Mouse (Mus musculus): Measurements from ENCODE around the gene Prtg. TPM values are rescaled to one million over a fixed set of nuclear protein-coding genes. Genes with fewer than 3 reads are reported as not detected.

Gene Prtg
- polyA plus RNA-seq, 1 experiment from 2014 or later, result 0.61 TPM

DNA sequence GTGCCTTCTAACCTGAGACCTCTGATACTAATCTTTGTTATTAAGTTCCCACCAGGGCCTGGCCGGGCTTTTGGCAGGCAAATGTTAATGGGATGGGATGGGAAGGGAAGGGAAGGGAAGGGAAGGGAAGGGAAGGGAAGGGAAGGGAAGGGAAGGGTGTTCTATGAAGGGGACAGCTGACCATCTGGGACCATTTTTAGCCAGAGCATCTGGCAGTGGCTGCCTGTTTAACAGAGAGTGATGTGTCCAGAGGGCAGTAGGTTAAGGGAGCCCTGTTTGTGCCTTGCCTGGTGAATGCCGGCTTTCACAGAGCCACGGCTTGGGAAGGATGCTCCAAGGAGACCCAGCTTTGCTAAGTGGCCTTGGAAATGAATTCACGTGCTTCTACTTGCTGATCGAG lies 57.1 kb downstream of the Prtg start:
- Histone ChIP-seq H3K4me2 (no peak overlapping the region), H3K4me3 (replicated peaks) (no peak overlapping the region)

DNA sequence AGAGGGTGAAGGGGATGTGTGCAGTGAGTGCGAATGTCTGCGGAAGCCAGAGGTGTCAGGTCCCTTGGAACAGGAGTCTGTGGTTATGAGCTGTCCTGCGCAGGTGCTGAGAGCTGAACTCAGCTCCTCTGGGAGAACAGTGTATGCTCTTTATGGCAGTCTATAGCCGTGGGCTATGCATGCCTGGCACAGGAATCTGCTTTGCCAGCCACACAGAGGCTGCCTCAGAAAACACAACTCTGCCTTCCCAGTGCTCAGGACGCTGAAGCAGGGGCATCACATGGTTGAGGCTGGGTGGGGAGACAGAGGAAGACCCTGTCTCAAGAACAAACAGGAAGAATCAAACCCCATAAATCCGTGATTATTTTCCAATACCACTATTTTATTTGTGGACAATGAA lies 60.8 kb downstream of the Prtg start:
- H3K4me3 ChIP-seq (replicated peaks), result no peak overlapping the region
- H3K27me3 ChIP-seq (replicated peaks), result no peaks in the 10 kb centered on the region
- ATAC-seq (ENCODE audit: low FRiP score), result no peak
- no peaks in the 10 kb centered on the region for H3K36me3 ChIP-seq
- H3K27ac ChIP-seq (replicated peaks), result no peak overlapping the region
- H3K9ac ChIP-seq (replicated peaks), result no peak overlapping the region
- H3K9me3 ChIP-seq (replicated peaks), result no peaks in the 10 kb centered on the region
- WGBS, result 55% methylated on average over 6 of the region's 6 CpGs
- H3K4me2 ChIP-seq, result no peak overlapping the region
- peaks cover 7% of the 10 kb centered on the region for H3K4me1 ChIP-seq

More for the DNA sequence above, 57.1 kb downstream of the Prtg start:
- Histone ChIP-seq H3K4me1 (no peaks in the 10 kb centered on the region), H3K9me3 (replicated peaks) (no peaks in the 10 kb centered on the region), H3K27ac (replicated peaks) (no peak overlapping the region), H3K9ac (replicated peaks) (no peak overlapping the region), H3K27me3 (replicated peaks) (no peaks in the 10 kb centered on the region), H3K36me3 (no peaks in the 10 kb centered on the region)
- WGBS, result 26% methylated on average over 5 of the region's 5 CpGs
- ATAC-seq (ENCODE audit: low FRiP score), result no peak

DNA sequence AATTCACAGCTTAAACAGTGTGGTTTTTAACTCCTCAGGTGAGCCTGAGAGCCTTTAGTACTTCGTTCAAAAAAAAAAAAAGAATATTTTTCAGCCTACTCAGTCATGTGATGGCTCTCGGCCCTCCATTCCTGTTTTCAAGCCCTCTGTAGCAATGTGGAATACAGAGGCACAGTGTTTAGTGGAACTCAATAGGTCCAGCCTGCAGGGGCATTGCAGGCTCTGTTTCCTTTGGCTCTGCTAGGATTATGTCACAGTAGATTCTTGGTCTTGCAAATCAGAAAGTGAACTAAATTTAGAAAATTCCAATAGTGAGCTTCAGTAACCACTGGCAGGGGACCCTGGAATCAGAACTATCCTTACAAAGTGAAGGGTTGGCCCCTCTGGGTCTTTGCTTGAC lies 62.1 kb downstream of the Prtg start:
- no peak for ATAC-seq (ENCODE audit: low FRiP score)
- Histone ChIP-seq H3K4me1 (peaks cover 11% of the 10 kb centered on the region), H3K36me3 (no peaks in the 10 kb centered on the region), H3K4me3 (replicated peaks) (no peak overlapping the region), H3K27me3 (replicated peaks) (no peaks in the 10 kb centered on the region), H3K4me2 (no peak overlapping the region), H3K9ac (replicated peaks) (no peak overlapping the region), H3K9me3 (replicated peaks) (no peaks in the 10 kb centered on the region), H3K27ac (replicated peaks) (no peak overlapping the region)
- WGBS, result 86% methylated on average over 2 of the region's 2 CpGs

DNA sequence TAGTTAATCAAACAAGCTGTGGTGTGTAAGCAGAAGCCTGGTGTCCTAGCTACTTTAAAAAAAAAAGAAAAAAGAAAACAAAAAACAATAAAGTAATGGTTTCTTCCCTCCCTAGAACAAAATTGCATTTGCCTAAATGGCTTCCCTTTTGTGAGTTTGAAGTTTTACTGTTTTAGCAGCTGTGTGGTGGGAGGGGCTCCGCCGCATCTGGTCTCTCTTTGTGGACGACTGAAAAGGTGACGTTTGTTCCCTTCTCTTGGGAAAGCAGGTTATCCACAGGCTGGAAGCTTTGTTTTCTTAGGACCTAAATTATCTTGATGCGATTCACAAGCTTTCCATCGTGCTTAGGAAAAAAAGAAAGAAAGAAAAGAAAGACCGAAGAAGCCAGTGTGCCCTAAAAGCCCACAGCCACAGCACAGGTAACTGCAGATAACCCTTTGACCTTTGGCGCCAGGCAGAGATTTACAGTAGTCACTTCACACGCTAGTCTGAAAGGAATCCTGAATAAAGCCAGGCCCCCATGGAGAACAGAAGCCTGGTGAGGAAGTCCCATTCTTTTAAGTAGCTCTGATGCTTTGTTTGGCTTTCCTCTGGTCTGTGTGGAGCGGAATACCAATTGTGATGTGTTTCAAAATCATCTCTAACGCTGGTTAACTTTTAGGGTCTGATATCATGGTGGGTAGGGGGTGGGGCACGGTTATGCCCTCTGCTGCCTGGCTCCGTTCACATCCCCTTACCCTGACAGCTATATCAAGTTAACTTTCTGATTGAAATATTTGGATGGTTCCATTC lies 65.0 kb downstream of the Prtg start:
- Histone ChIP-seq H3K4me1 (peaks cover 11% of the 10 kb centered on the region), H3K27ac (replicated peaks) (no peak overlapping the region), H3K27me3 (replicated peaks) (no peaks in the 10 kb centered on the region), H3K4me2 (peak overlapping the region; percentile 40), H3K9me3 (replicated peaks) (no peaks in the 10 kb centered on the region), H3K4me3 (replicated peaks) (0 out of 2 replicates have a peak overlapping the region, but pooled peaks have one; percentile 14), H3K9ac (replicated peaks) (no peak overlapping the region), H3K36me3 (no peaks in the 10 kb centered on the region)
- no peak for ATAC-seq (ENCODE audit: low FRiP score)
- 4% methylated on average over 13 of the region's 13 CpGs for WGBS

DNA sequence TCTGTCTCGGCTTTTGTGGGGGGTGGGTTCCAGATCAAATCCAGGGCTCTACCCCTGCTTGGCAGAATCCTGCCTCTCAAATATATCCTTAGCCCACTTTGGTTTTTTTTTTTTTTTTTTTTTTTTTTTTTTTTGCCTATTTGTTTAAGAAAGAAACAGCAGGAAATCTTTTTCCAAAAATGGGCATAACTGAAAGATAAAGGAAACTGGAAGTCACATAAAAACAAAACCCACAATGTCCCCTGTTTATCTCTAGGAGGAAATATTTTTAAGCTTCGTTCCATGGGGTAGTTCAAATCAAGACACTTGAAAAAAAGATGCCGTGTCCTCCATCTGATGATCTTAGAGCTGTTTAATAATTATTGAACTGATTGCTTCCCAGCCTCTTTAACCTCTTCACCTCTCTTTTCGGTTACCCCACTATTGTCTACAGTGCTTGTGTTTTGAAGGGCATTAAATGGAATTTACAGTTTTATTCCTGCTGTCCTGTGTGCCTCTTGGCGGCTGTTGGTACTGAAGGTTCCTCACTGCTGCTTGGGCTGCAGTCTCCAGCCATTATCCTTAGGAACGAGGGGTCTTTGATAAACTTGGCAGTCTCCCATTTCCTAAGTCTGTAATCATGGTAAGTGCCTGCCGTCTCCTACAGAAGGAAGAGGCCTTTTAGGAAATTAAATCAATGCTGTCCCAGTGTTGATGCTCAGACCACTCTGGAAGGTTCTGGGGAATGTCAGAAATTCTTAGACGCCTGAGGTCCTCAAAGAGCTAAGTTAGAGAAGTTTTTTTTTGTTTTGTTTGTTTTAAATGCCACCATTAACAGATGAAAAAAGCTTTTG lies 65.8 kb downstream of the Prtg start:
- 0 out of 2 replicates have a peak overlapping the region, but pooled peaks have one; percentile 41 for H3K27ac ChIP-seq (replicated peaks)
- H3K36me3 ChIP-seq, result no peaks in the 10 kb centered on the region
- H3K27me3 ChIP-seq (replicated peaks), result no peaks in the 10 kb centered on the region
- no peaks in the 10 kb centered on the region for H3K9me3 ChIP-seq (replicated peaks)
- H3K9ac ChIP-seq (replicated peaks), result no peak overlapping the region; the same call in 1 of the 2 replicates
- peak overlapping the region; percentile 40 for H3K4me2 ChIP-seq
- no peak for ATAC-seq (ENCODE audit: low FRiP score)
- H3K4me1 ChIP-seq, result peaks cover 11% of the 10 kb centered on the region
- 17% methylated on average over 8 of the region's 8 CpGs for WGBS
- no peak overlapping the region for H3K4me3 ChIP-seq (replicated peaks)

DNA sequence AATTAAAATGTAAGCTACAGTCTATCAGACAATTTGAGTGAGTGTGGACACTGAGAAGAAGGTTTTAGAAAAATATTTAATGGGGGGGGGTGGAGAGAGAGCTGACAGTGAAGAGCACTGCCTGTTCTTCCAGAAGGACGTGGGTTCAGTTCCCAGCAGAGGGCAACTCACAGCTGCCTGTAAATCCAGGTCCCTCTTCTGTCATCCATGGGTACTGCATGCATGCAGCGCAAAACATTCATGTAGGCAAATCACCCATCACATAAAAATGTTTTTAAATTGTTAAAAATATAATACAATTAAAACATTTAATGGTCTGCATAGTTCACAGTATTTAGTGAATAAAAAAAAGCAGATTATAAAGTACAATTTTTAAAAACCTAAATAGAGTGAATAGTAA lies 69.2 kb downstream of the Prtg start:
- H3K4me2 ChIP-seq, result no peak overlapping the region
- no peaks in the 10 kb centered on the region for H3K9me3 ChIP-seq (replicated peaks)
- no peak overlapping the region for H3K27ac ChIP-seq (replicated peaks)
- WGBS, result 86% methylated on average over 2 of the region's 2 CpGs
- H3K36me3 ChIP-seq, result no peaks in the 10 kb centered on the region
- peaks cover 26% of the 10 kb centered on the region for H3K4me1 ChIP-seq
- no peak overlapping the region for H3K4me3 ChIP-seq (replicated peaks)
- no peak overlapping the region for H3K9ac ChIP-seq (replicated peaks)
- no peaks in the 10 kb centered on the region for H3K27me3 ChIP-seq (replicated peaks)
- ATAC-seq (ENCODE audit: low FRiP score), result no peak

DNA sequence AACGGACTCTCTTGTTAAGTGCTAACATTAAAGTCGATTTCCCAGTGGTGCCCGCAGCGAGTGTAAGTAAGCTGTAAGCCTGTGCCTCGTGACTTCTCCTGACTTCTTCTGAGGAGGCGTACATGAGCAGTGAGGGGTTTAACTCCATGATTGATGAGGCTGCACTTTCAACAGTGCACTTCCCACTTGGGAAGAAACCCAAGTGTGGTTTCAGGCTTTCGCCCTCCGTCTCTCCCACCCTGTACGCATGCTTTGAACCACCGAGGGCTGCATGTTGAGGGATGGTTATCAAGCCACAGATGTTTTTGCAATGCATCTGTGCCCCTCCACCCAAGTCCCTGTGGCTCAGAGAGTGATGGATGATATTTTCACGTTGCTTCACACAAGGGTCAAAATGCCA lies 71.2 kb downstream of the Prtg start:
- H3K36me3 ChIP-seq, result no peaks in the 10 kb centered on the region
- no peak overlapping the region for H3K9ac ChIP-seq (replicated peaks)
- no peaks in the 10 kb centered on the region for H3K27me3 ChIP-seq (replicated peaks)
- H3K4me1 ChIP-seq, result peaks cover 21% of the 10 kb centered on the region
- H3K4me3 ChIP-seq (replicated peaks), result no peak overlapping the region
- peak; percentile 33; the same call in 1 of the 2 replicates for ATAC-seq (ENCODE audit: low FRiP score)
- H3K9me3 ChIP-seq (replicated peaks), result no peaks in the 10 kb centered on the region
- H3K27ac ChIP-seq (replicated peaks), result no peak overlapping the region
- H3K4me2 ChIP-seq, result peak overlapping the region; percentile 39
- WGBS, result 9% methylated on average over 11 of the region's 11 CpGs

DNA sequence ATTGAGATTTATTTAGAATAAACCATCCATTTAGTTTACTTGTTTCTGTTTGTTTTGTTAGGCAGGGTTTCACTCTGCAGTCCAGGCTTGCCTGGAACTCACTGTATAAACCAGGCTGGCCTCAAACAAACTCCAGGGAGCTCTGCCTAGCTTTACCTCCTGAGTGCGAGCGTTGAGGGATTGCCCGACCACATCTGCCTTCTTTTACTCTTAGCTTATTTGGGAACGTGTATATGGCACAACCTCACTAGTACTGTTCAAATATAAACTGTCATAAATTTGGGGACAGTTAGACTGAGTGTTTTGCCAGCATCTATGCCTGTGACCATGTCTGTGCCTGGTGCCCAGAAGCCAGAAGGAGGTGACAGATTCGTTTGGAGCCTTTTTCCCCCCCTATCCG lies 72.0 kb downstream of the Prtg start:
- no peak overlapping the region for H3K4me2 ChIP-seq
- no peaks in the 10 kb centered on the region for H3K9me3 ChIP-seq (replicated peaks)
- WGBS, result 41% methylated on average over 6 of the region's 6 CpGs
- no peaks in the 10 kb centered on the region for H3K36me3 ChIP-seq
- no peak overlapping the region for H3K4me3 ChIP-seq (replicated peaks)
- H3K27ac ChIP-seq (replicated peaks), result no peak overlapping the region
- H3K9ac ChIP-seq (replicated peaks), result no peak overlapping the region
- ATAC-seq (ENCODE audit: low FRiP score), result no peak
- peaks cover 21% of the 10 kb centered on the region for H3K4me1 ChIP-seq
- H3K27me3 ChIP-seq (replicated peaks), result no peaks in the 10 kb centered on the region

DNA sequence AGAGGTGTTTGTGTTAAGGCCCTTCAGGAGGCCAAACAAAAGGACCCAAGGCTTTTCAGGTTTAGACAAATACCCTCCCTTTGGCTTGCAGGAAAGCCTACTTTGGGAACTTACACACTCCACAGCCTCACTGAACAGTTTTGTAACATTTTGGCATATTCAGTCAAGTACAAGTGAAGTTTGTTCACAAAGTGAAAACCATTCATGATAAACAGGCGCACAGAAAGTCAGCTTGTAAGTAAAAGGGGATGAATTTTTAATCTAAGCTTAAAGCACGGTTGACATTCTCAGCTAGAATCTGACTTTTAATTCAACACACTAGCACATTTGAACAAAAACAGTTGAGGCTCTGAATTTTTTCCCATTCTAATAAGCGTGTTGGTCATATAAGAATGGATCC lies 72.9 kb downstream of the Prtg start:
- Histone ChIP-seq H3K4me1 (peaks cover 21% of the 10 kb centered on the region), H3K27ac (replicated peaks) (no peak overlapping the region), H3K4me3 (replicated peaks) (no peak overlapping the region), H3K9ac (replicated peaks) (no peak overlapping the region), H3K9me3 (replicated peaks) (no peaks in the 10 kb centered on the region), H3K27me3 (replicated peaks) (no peaks in the 10 kb centered on the region), H3K36me3 (no peaks in the 10 kb centered on the region), H3K4me2 (no peak overlapping the region)
- no peak for ATAC-seq (ENCODE audit: low FRiP score)
- WGBS, result 64% methylated on average over 3 of the region's 3 CpGs

DNA sequence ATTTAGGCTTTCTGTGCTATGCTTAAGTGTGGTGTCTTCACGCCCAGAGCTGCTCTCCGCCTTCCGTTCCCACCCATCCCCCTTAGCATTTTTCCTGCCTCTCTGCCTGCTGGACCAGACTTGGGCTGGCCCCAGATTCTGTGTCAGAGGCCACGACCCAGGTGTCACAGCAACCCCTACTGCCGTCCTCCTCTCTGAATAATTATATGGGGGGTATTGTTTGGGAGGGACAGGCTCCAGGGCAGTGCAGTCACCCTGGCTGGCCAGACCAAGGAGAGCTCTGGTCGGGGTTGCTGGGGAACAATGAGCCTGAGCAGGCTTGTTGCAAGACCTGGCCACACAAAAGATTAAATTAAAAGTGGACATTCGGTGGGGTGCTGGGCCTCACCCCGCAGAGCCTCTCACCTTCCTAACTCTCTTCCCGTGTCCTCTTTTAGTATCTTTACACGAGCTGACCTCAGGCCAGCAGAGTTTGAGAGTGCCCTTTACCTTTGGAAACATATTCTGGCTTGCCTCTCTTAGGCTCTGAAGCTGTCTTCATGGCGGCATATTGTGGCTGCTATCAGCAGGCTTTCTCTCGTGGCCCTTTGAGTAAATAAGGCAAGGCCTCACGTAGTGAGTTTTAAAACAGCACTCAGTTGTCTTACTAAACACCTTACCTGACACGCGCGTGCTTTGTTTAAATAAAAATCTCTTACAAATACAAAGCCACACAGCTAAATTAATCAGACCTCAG lies 73.7 kb downstream of the Prtg start:
- H3K4me2 ChIP-seq, result no peak overlapping the region
- H3K27ac ChIP-seq (replicated peaks), result no peak overlapping the region
- H3K4me3 ChIP-seq (replicated peaks), result no peak overlapping the region
- no peak for ATAC-seq (ENCODE audit: low FRiP score)
- no peaks in the 10 kb centered on the region for H3K27me3 ChIP-seq (replicated peaks)
- no peak overlapping the region for H3K9ac ChIP-seq (replicated peaks)
- no peaks in the 10 kb centered on the region for H3K36me3 ChIP-seq
- 25% methylated on average over 16 of the region's 16 CpGs for WGBS
- H3K9me3 ChIP-seq (replicated peaks), result no peaks in the 10 kb centered on the region
- peaks cover 21% of the 10 kb centered on the region for H3K4me1 ChIP-seq

DNA sequence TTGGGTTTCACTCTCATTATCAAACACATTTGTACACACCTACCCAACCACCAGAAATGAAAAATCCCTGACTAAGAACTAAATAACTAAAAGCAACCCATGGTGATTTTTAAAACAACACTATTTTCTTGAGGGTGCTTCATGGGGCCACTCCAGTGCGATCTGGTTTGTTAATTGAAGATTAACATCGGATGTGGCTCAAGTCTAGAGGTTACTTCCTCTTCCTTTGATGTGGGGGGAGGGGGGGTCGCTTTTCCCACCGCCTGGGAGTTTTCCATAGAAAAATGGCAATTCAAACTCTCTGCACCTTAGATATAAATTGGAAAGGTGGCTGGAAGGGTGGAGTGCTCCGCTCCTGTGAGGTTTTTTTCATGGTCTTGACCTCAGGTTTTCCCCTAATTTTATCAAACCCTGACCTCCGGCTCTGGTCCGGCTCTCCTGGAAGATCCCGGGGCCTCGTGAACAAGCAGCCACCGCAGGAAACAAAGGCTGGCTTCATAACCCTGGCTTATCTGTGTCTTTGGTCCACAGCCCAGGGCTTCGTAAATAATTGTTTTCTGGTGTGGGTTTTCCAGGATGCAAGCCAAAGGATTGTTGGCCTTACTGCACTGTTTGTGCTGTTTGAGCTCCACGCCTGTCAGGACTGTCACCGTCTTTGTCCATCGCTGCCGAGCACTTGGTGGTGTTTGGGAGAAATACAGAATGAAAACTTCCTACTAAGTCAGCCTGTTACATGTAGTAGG lies 74.5 kb downstream of the Prtg start:
- H3K27ac ChIP-seq (replicated peaks), result 0 out of 2 replicates have a peak overlapping the region, but pooled peaks have one; percentile 0
- peaks cover 21% of the 10 kb centered on the region for H3K4me1 ChIP-seq
- no peak overlapping the region for H3K9ac ChIP-seq (replicated peaks)
- ATAC-seq (ENCODE audit: low FRiP score), result no peak
- H3K4me2 ChIP-seq, result no peak overlapping the region
- no peaks in the 10 kb centered on the region for H3K9me3 ChIP-seq (replicated peaks)
- no peak overlapping the region for H3K4me3 ChIP-seq (replicated peaks)
- no peaks in the 10 kb centered on the region for H3K27me3 ChIP-seq (replicated peaks)
- no peaks in the 10 kb centered on the region for H3K36me3 ChIP-seq
- WGBS, result 26% methylated on average over 15 of the region's 15 CpGs

Measured in neural tube, embryonic 15.5 days (tissue).